17 mouse cellular contexts compared by ENCODE assay signal in genomic region chr19:41462166-41462735, GRCm38 (mm10).
"Had no signal": no experiment of that assay in that cellular context is flagged by ENCODE, and none has a peak within 500 bp of the region (broad histone marks: within the 10 kb centered on the region; RNA-seq: fewer than 3 reads in every experiment).

No protein-coding gene starts in this region.

- H3K9ac ChIP-seq: liver, embryonic 15.5 days; lung, embryonic 14.5 days; midbrain, embryonic 12.5 days; neural tube, embryonic 12.5 days; stomach, embryonic 15.5 days had no signal

- DNase-seq: lung, adult 18-20 months; lung, embryonic 14.5 days; lung, postnatal 10 days; lung, postnatal 36 days; midbrain, embryonic 14.5 days; right cerebral cortex, postnatal 14 days; thymus, adult 2 months; thymus, postnatal 25 days; thymus, postnatal 4 days had no signal

- H3K27ac ChIP-seq: liver, embryonic 15.5 days; macrophage; midbrain, embryonic 12.5 days; neural tube, embryonic 12.5 days; stomach, embryonic 15.5 days; stomach, postnatal 0 days had no signal

- ATAC-seq: midbrain, embryonic 16.5 days had no signal

- H3K36me3 ChIP-seq: liver, embryonic 15.5 days; midbrain, embryonic 12.5 days; neural tube, embryonic 12.5 days; stomach, embryonic 15.5 days had no signal

- H3K4me3 ChIP-seq: liver, embryonic 15.5 days; megakaryocyte, embryonic 14.5 days; midbrain, embryonic 12.5 days; neural tube, embryonic 12.5 days; stomach, embryonic 15.5 days had no signal

- H3K27me3 ChIP-seq: liver, embryonic 15.5 days; megakaryocyte, embryonic 14.5 days; midbrain, embryonic 12.5 days; neural tube, embryonic 12.5 days; stomach, embryonic 15.5 days had no signal

- H3K4me1 ChIP-seq: liver, embryonic 15.5 days; midbrain, embryonic 12.5 days; neural tube, embryonic 12.5 days; stomach, embryonic 15.5 days had no signal

- H3K9me3 ChIP-seq: liver, embryonic 15.5 days; megakaryocyte, embryonic 14.5 days; midbrain, embryonic 12.5 days; neural tube, embryonic 12.5 days; stomach, embryonic 15.5 days had no signal

- H3K4me2 ChIP-seq: liver, embryonic 15.5 days; lung, embryonic 14.5 days; midbrain, embryonic 12.5 days; neural tube, embryonic 12.5 days; stomach, embryonic 15.5 days had no signal
